Mouse (Mus musculus) c-Kit-negative CD71-positive TER-119-positive erythroid progenitor cells, embryonic 14.5 days (primary cell): ENCODE measurements around the gene Btbd9.

Experiments
- DNase-seq: peaks from one replicate; pipeline ENCODE4 v3.0.0-alpha.2; 2013; ENCODE audit warnings: low read depth, low spot score

Btbd9 gene

DNA sequence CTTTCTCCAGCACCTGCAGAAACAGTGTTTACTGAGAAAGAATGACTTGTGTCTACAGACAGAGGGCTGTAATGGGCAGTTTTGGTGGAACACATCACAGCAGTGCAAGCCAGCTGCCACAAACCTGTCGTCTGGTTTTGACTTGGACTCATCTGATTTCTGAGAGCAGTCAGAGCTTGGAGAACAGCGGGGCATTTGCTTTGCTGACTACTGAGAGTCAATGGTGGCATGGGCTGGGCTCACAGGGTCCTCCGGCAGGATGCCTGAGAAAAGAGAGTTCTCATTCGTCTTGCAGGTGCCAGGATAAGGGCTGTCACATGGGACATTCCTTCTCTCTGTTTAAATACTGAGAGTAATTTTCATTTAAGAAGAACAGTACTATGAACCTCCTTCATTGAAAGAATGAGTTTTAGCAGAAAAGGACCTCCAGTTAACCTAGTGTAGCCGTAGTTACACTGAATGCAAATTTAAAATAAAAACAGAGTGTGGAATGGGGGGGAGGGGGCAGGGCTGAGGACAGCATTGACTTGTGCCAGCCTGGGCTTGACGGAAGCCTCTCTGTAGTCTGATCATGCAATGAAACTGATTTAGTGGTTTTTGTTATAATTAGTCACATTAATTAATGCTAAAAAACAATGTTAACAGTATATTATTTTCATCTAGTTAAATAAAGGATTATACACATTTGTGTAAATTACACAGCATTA lies 122.0 kb downstream of the Btbd9 start:
- no peak for DNase-seq

DNA sequence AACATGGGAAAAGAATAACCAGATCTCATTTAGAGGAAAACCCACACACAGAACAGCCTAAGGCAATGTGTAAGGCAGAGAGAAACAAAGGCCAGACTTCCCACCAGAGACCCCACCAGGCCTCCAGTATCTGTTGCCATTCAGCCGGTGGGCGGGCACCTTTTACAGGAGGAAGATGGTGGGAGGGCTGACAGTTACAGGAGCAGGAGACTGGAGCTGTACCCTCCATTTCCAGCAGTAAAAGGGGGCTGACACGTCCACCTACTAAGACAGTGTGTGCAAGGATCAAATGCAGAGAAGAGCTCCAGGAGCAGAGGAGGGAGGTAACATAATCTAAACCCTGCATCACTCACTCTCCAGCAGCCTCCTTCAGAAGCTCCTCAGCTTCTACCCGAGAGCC lies 123.0 kb downstream of the Btbd9 start:
- DNase-seq = no peak

DNA sequence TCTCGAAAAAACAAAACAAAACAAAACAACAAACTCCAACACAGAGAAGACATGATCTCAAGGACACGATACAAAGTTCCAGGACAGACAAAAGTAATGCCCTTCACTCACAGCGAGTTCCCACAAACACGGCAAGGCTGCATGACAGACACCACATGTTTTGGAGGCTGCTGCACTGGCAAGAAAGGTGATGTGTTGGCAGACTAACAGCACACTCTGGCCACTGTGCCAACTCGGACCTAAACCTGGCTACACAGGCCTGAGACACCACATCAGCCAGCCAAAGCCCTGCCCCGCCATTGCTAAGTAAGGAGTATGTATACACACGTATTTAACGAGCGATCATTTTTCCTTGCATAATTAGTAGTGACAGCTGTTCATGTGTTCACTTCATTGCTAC lies 123.9 kb downstream of the Btbd9 start:
- no peak for DNase-seq

DNA sequence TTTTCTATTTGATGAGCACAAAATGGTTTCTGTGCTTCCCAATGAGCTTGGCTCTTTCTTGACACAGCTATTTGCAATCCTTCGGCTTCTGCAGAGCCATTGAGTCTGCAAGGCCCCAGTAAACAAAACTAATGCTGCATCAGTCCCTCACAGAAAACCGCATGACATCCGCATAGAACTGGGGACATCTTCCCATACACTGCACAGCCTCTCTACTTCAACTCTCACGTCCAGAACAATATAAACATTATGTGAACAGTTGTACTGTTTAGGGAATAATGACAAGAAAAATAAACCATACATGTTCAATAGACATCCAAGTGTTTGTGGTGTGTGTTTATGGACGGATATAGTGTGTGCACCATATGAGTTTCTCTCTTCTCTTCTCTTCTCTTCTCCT lies 127.7 kb downstream of the Btbd9 start:
- no peak for DNase-seq

DNA sequence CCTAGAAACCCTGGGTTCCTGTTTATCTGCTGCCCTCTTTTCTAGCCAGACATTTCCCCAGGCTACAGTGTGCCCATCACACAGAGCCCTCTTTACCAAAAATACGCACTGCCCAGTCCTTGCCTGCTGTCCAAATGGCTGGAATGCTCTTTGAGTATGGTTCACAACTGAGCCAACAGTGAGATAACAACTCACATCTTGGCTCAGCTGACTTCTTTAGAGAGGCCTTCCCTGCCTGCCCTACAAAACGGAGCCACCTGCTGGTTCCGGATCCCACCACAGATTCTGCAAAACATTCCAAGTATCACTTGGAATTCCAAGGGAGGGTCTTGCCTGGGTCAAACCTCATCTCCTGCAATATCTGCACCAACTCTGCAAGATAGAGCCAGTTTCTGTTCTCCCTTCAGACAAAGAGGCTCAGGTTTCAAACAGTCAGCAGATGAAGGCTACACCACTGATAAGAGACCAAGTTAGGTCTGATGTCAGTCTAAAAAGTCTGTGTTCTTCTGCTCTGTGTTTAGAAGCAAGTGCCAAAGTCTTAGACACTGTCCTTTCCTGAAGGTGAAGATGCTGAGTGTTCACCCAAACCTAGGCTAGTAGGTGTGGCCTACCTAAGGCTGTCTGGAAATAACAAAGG lies 130.4 kb downstream of the Btbd9 start:
- no peak for DNase-seq

DNA sequence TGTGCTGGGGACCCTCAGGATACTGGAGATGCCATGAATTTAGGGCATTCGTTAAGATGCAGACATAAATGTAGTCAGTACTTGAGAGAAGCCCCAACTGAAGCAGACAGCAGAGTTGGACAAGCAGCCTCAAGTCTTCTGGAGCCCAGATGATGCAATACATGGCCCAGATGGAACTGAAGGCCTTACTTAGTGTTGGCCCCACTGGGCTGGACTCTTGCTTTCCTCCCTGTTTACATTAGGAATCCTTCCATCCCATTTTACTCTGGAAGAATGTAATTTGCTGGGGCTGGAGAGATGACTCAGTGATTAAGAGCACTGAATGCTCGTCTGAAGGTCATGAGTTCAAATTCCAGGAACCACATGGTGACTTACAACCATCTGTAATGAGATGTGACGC lies 136.6 kb downstream of the Btbd9 start:
- no peak for DNase-seq

DNA sequence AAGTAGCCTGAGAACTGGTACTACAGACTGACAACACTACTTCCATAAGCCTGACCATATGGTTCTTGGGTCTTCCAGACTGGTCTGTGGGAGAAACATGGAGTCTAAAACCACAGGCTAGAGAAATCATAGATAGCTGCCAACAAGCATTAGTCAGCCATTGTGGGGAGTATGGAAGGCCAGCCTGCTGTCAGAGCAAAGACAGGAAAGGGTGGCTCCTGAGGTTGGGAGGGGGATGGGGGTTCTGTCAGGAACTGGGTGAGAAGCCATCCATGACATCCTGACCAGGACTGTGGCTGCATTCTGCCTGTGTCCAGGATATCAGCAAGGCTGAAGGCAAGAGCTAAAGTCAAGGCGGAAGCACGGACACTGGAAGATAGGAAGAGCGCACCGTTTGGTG lies 137.5 kb downstream of the Btbd9 start:
- DNase-seq = no peak

DNA sequence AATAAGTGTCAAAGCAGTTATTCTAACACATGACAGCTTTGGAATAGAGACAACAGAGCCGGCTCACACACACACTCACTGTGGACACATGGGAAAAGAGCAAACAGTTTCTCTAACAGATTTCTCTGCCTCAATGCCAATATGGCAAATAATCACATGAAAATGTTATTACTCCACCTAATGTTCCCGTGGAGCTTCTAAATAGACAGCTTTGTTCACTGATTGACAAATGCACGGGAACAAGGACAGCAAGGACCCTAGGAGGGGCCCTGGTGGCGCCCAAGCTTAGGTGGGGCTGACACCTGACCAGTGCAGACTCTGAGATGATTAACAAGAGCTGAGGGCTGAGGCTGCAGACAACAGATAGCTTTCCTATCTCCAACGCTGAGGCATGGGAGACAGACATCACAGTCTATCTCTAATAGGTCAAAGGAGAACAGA lies 140.2 kb downstream of the Btbd9 start:
- no peak for DNase-seq

DNA sequence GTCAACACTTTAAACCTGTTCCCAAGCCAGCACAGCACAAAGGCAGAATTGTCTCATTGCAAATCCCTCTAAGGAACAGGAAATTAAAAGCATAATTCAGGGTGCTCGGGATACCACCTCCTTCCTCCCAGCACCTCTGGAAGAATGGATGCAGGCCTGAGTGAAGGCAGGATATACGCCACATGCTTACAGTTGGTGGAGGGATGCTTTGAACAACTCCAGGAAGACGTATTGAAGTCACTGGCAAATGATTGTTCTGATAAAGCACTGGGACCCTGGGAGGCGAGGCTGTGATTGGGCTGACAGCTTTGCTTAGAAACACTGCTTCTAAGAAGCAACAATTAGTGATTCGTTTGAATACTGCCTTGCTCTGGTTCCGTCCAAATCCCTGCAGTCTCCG lies 140.8 kb downstream of the Btbd9 start:
- DNase-seq = no peak

DNA sequence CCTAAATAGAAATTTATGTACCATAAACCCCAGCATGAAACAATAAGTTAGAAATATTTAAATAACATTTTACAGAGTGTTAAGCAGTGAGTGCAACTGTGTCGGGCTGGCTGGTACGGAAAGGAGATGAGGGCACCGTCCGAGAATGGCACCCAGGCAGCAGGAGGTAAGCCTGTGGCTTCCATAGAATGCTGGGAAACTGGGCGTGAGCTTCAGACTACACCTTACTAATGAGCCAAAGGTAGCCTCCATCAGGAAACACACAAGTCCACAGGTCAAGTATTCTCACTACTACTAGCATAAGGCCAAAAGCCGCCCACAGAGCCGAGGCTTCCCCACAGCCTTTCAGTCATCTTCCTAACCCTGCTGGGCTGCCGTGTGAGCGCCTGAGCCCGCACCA lies 144.2 kb downstream of the Btbd9 start:
- DNase-seq = no peak

DNA sequence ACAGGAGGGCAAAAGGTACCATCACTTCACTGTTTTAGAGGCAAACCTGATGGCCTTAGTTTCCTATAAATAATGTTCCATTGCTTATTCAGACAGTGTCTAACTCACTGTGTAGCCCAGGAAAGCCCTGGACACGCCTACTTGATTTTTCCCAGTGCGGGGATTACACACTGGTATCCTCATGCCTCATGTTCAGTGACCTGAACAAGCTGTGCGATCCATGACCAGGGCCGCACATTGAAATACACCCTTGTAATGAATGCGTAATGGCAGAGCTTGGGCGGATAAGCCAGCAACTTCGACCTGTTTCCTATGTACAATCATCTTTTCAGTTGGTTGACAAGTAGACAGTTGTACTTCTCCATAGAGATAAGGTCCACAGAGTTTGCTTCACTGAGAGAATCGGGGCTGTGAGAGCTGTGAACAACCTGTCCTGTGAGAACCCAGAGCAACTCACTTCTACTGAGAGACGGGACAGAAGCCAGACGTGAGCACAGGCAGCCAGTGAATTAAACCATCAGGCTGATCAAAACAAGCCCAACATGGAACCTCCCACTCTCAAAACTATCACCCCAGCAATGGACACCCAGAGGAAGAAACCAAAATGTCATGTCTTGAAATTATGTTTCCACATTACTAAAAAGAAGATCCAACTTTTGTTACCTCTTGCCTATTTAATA lies 145.2 kb downstream of the Btbd9 start:
- no peak for DNase-seq

DNA sequence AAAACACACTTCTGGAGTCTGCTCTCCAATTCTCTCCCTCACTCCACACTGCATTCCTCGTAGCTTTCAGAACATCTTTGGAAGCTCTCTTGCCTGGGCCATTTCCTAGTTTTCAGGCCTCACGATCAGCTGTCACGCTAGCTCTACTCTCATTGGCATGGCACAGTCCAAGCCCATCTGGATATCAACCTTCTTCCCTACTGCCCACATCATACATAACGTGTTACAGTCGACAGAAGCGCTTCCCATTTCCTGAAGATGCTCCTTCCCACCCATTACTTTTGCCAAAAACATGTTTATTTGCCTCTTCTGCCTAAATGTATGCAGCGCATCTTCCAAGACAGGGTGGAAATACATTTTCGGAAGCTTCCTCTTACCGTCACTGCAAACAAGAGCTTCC lies 147.6 kb downstream of the Btbd9 start:
- no peak for DNase-seq

DNA sequence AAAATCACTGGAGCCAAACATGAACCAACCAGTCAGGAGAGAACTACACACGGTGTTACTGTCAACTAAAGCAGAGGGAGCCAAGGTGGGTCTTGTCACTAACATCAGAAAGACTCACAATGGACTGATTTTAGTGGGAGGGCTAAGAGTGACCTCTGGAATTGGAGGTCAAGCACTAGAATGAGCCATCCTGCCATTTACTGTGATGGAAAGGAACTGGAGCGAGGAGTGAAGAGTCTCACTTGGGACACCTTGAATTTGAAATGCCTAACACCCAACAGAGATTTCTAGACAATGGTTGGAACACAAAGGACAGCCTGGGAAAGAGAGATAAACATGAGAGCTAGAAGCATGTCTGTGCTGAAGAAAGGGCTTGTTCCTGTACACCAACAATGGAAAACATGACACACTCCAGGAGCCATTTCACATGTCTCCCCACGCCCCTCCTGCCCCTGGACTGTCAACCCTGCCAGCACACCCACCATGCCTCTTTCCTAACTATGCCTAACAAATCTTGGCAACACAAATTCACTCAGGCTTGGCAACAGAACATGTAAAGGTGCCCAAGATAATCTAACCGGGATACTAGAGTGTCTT lies 152.9 kb downstream of the Btbd9 start:
- no peak for DNase-seq

DNA sequence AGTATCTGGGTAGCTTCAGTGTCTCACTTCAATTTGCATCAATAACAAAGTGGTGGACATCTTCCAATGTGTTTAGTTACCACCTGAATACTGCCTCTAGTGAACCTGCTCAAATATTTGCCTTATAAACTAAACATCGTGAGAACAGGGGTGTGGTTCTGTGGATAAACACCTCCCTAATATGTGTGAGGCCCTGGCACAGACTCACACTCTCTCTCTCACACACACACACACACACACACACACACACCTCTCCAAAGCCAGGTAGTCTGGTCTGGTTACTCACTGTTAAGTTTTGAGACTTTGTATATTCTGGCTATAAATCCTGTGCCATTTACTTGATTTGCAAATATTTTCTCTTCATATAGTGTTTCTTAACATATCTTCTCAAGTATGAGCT lies 154.0 kb downstream of the Btbd9 start:
- DNase-seq = no peak

DNA sequence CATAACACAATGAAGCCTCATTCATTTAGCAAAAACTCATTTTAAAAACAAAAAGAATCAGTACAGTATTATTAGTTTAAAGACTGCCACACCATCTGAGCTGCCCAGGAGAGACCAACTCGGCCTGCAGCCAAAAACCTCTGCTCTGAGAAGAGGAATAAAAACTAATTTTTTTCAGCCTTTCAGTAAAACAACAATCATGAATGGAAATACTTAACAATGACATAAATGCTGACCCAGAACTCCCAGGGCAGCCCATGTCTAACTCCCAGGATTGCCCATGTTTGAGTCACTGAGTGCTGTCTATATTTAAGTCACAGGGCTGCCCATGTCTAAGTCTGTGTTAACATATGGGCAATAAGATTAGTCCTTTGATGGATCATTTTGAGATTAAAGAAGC lies 155.0 kb downstream of the Btbd9 start:
- DNase-seq = no peak

DNA sequence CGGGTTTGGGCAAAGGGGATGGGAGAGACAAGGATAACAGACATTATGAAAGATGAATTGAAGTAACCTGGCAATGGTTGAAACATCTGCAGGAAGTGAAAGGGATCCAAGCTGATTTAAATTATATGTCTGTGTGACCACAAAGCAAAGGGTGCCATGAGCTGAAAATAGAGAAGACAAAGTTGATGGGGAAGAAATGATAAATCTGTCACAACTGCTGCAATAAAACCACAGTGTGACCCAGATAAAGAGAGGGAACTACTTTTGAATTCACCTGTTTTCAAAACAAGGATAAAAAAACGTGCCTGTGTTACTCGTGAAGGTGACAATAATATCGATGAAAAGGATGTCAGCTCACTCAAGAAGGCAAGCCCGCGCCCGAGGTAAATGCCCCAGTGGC lies 156.8 kb downstream of the Btbd9 start:
- DNase-seq = no peak

DNA sequence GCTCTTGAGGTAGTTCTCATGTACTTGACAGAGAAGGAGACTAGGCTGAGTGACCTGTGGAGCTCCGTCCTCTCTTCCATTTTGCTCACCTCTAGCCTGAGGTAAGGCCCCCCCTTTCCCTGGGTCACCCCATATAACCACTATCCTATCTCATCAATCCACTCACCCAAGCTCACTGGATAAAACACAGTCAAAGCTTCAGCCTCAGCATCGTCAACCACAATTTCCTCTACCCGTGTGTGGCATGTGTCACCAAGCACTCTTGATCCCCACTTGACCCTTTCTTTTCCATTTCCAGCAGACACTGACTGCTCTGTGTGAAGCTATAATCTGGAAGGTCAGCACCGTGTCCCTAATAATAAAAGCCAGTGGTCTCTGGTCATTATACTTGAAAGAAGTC lies 157.8 kb downstream of the Btbd9 start:
- no peak for DNase-seq

DNA sequence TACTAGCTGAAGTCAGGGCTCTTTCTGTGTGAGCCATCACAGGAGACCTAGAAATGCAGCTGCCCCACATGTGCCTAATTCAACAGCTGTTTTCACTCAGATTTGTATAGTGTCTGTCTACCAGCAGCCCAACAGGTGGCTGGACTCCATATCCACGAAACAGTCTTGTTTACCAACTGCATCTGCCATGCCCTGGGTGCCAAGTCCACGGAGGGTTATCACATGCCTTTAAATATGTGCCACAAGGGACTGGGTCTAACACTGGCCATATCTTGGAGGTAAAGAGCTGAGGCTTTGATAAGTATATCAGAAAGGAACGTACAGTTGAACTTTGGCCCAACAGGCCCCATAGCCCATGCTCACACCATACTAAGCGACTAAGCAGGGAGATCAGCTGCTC lies 159.2 kb downstream of the Btbd9 start:
- no peak for DNase-seq

DNA sequence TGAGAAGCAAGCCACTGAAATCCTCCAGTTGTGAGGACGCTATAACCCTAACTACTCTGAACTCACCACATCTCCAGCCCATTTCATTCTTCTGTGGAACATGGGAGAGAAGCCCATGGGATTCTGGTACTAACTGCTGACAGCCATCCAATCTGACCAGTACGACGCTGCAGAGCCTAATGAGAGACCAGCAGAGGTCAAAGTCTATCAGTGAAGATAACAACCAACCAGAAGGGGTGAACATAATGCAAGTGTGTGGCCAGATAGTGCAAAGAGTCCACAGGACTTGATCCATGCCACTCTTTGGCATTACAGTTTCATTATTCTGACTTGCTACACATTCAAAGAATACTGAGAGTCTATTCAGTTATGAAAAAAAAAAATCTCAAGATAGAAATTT lies 160.6 kb downstream of the Btbd9 start:
- DNase-seq = no peak

DNA sequence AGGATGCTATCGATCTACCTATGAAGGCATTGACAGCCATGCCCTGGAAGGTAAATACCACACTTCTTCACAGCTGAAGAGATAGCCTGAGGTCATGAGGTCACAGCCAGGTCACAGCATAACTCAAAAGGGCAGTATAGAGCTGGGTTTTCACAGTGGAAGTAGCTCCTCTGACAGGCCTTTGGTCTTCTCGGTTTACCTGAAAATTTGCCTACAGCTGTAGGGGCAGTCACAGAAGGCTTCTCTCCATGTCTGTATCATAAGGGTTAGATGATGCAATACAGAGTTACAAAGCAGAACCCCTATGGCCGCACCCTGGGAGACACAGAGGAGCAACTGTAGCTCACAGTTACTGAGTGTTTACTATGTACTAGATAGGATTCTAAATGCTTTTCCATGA lies 163.3 kb downstream of the Btbd9 start:
- DNase-seq = no peak

DNA sequence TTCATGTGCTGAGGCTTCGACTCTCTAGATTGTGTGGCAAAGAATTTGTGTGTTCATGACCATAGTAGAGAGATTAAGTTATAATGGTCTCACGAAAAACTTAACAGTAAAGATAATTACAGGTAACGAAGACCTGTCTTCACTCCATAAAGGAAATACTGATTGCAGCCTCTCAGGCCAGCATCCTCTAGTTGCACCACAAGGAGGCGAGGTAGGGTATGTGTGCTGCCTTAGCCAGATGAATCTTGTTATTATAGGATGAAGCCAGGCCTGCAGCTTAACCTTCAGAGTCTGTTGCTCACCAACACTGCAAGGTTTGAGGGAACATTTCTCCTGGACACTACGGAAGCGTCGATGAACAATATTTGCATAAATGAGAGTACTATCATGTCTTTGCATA lies 170.3 kb downstream of the Btbd9 start:
- no peak for DNase-seq

DNA sequence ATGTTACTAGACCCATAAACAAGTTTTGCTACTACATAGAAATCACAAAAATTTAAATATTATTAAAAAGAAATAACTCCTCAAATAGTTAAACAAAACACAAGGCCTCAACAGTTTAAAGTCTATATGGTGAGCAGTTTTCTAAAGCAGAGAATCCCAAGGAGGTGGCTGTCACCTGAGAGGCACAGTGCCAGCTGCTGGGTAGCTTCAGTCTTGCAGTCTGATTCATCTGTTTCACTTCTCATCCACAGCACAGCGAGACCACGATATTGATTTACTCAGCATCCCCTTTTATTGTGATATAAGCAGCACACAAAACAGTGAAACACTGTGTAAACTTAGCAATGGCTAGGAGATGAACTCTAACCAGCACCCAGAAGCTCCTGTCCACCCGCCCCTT lies 173.4 kb downstream of the Btbd9 start:
- DNase-seq = no peak

DNA sequence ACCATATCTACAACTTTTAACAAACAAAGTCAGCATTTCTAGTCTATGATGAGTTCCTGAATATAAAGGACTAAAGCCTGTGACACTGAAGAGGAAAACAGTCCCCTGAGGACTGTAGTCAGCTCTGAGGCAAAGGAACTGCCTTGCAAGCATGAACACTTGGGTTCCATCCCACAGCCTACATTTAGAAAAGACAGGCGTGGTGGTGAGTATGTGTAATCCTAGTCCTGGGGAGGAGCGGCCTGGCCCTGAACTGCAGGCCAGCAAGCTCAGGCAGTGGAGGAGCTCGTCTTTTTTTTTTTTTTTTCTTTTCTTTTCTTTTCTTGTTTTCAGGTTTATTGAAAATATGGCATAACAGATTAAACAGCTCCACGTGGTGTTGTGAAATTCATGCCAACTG lies 181.0 kb downstream of the Btbd9 start:
- DNase-seq = no peak
